In the genomic region with DNA sequence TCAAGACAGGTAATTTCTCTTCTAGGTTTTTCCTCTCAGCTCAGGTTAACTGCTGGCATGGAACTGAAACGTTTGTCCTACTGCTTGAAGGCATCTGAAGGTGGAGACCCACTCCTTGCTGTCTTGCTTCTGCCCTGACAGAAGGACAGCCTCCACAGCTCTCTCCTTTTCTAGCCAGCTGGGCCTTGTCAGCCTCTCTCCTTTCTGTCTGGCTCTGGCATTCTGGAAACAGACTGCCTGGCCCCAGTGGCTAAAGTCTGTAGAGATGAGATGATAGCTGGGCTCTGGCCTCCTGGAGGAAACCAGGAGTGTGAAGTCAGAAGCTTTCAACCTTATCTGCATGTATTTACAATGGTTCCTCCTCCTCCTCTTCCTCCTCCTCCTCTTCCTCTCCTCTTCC, we compare ENCODE assay signal across 17 mouse cellular contexts. TPM values are rescaled to one million over a fixed set of nuclear protein-coding genes. Genes with fewer than 3 reads are reported as not detected.
DNase-seq lines count a peak whose midpoint lies in the region; ATAC-seq and TF ChIP-seq lines count a peak whose summit lies in the region.
"Had no signal": no experiment of that assay in that cellular context is flagged by ENCODE, and none has a peak within 500 bp of the region (broad histone marks: within the 10 kb centered on the region; RNA-seq: fewer than 3 reads in every experiment).

No protein-coding gene starts in this region.

- H3K4me1 ChIP-seq in heart, embryonic 10.5 days, result peaks cover 67% of the 10 kb centered on the region
- no peaks in the 10 kb centered on the region; the same call in 1 of the 2 replicates for H3K4me1 ChIP-seq in kidney, postnatal 0 days (replicated peaks; ENCODE audit: insufficient read depth, low read length)
- H3K4me1 ChIP-seq in heart, embryonic 15.5 days (replicated peaks), result peaks cover 52% of the 10 kb centered on the region
- peaks cover 10% of the 10 kb centered on the region for H3K4me1 ChIP-seq in lung, embryonic 16.5 days (replicated peaks; ENCODE audit: control insufficient read depth, insufficient read depth, low read length)
- no peaks in the 10 kb centered on the region for H3K4me1 ChIP-seq in forebrain, embryonic 16.5 days (replicated peaks; ENCODE audit: control insufficient read depth, insufficient read depth, low read length)
- H3K4me1 ChIP-seq: embryonic facial prominence, embryonic 15.5 days had no signal

- 14% methylated on average over 1 of the region's 1 CpGs for WGBS in heart, embryonic 10.5 days
- WGBS in kidney, postnatal 0 days, result 4% methylated on average over 1 of the region's 1 CpGs
- WGBS in heart, embryonic 15.5 days, result 12% methylated on average over 1 of the region's 1 CpGs
- 32% methylated on average over 1 of the region's 1 CpGs for WGBS in lung, embryonic 16.5 days
- 75% methylated on average over 1 of the region's 1 CpGs for WGBS in forebrain, embryonic 16.5 days

- no peak overlapping the region for H3K4me2 ChIP-seq in kidney, postnatal 0 days (ENCODE audit: low read length)
- H3K4me2 ChIP-seq in heart, embryonic 15.5 days, result no peak overlapping the region
- H3K4me2 ChIP-seq in lung, embryonic 16.5 days (ENCODE audit: low read depth, low read length), result no peak overlapping the region
- H3K4me2 ChIP-seq in forebrain, embryonic 16.5 days (ENCODE audit: low read length), result no peak overlapping the region
- H3K4me2 ChIP-seq: embryonic facial prominence, embryonic 15.5 days; hindbrain, embryonic 14.5 days; limb, embryonic 15.5 days; stomach, embryonic 15.5 days had no signal

- H3K27me3 ChIP-seq in heart, embryonic 10.5 days (ENCODE audit: insufficient read depth, poor library complexity, severe bottlenecking), result no peaks in the 10 kb centered on the region
- no peaks in the 10 kb centered on the region for H3K27me3 ChIP-seq in kidney, postnatal 0 days (ENCODE audit: insufficient read depth, low read length)
- H3K27me3 ChIP-seq in heart, embryonic 15.5 days, result no peaks in the 10 kb centered on the region
- no peaks in the 10 kb centered on the region for H3K27me3 ChIP-seq in lung, embryonic 16.5 days (ENCODE audit: control insufficient read depth, insufficient read depth, low read depth, low read length)
- no peaks in the 10 kb centered on the region for H3K27me3 ChIP-seq in forebrain, embryonic 16.5 days (replicated peaks; ENCODE audit: control insufficient read depth, insufficient read depth, low read length)
- H3K27me3 ChIP-seq: embryonic facial prominence, embryonic 15.5 days; limb, embryonic 15.5 days; stomach, embryonic 15.5 days had no signal

- no peaks in the 10 kb centered on the region for H3K9me3 ChIP-seq in heart, embryonic 10.5 days
- no peaks in the 10 kb centered on the region for H3K9me3 ChIP-seq in kidney, postnatal 0 days (replicated peaks; ENCODE audit: low read length)
- no peaks in the 10 kb centered on the region for H3K9me3 ChIP-seq in heart, embryonic 15.5 days (replicated peaks)
- no peaks in the 10 kb centered on the region for H3K9me3 ChIP-seq in lung, embryonic 16.5 days (ENCODE audit: control insufficient read depth, low read length)
- H3K9me3 ChIP-seq in forebrain, embryonic 16.5 days (ENCODE audit: control insufficient read depth, low read length), result no peaks in the 10 kb centered on the region
- H3K9me3 ChIP-seq: embryonic facial prominence, embryonic 15.5 days; limb, embryonic 15.5 days; stomach, embryonic 15.5 days had no signal

- no peak overlapping the region for H3K9ac ChIP-seq in kidney, postnatal 0 days (ENCODE audit: low read depth, low read length)
- H3K9ac ChIP-seq in heart, embryonic 15.5 days, result no peak overlapping the region
- no peak overlapping the region for H3K9ac ChIP-seq in lung, embryonic 16.5 days (ENCODE audit: low read length)
- no peak overlapping the region for H3K9ac ChIP-seq in forebrain, embryonic 16.5 days (replicated peaks; ENCODE audit: low read depth, low read length)
- H3K9ac ChIP-seq: embryonic facial prominence, embryonic 15.5 days; hindbrain, embryonic 14.5 days; limb, embryonic 15.5 days; stomach, embryonic 15.5 days had no signal

- H3K27ac ChIP-seq in heart, embryonic 10.5 days, result peak overlapping the region; percentile 81
- peak overlapping the region; percentile 60 for H3K27ac ChIP-seq in kidney, postnatal 0 days
- peak overlapping the region; percentile 35 for H3K27ac ChIP-seq in heart, embryonic 15.5 days
- H3K27ac ChIP-seq in lung, embryonic 16.5 days (ENCODE audit: low read length), result peak overlapping the region; percentile 73
- H3K27ac ChIP-seq in forebrain, embryonic 16.5 days (ENCODE audit: low read length), result no peak overlapping the region
- H3K27ac ChIP-seq: embryonic facial prominence, embryonic 15.5 days; hindbrain, embryonic 14.5 days; limb, embryonic 15.5 days; stomach, embryonic 15.5 days had no signal

- ATAC-seq in kidney, postnatal 0 days (replicated peaks; ENCODE audit: low FRiP score, low read depth), result no peak
- ATAC-seq in heart, embryonic 15.5 days (replicated peaks; ENCODE audit: insufficient number of reproducible peaks, insufficient read depth, low FRiP score, low read depth), result no peak
- ATAC-seq in lung, embryonic 16.5 days (ENCODE audit: low read depth), result peak; percentile 86
- ATAC-seq in forebrain, embryonic 16.5 days, result no peak
- ATAC-seq: forebrain, embryonic 14.5 days had no signal

- intact Hi-C loops in heart, postnatal 36 days (cut with DNase I), result no loop called here

- peaks cover 5% of the 10 kb centered on the region for H3K36me3 ChIP-seq in heart, embryonic 10.5 days
- H3K36me3 ChIP-seq in kidney, postnatal 0 days (ENCODE audit: insufficient read depth, low read length), result no peaks in the 10 kb centered on the region
- H3K36me3 ChIP-seq in heart, embryonic 15.5 days, result no peaks in the 10 kb centered on the region
- no peaks in the 10 kb centered on the region for H3K36me3 ChIP-seq in lung, embryonic 16.5 days (ENCODE audit: control insufficient read depth, insufficient read depth, low read length)
- H3K36me3 ChIP-seq in forebrain, embryonic 16.5 days (ENCODE audit: control insufficient read depth, insufficient read depth), result no peaks in the 10 kb centered on the region
- H3K36me3 ChIP-seq: embryonic facial prominence, embryonic 15.5 days; limb, embryonic 15.5 days; stomach, embryonic 15.5 days had no signal

- DNase-seq in heart, embryonic 10.5 days (ENCODE audit: low spot score), result no peak
- no peak for DNase-seq in heart, postnatal 36 days
- DNase-seq in kidney, postnatal 0 days (ENCODE audit: low spot score), result peak; percentile 65
- DNase-seq in kidney, adult 18-20 months, result no peak
- DNase-seq in gastrocnemius, postnatal 10 days, result no peak
- DNase-seq: cerebellum, adult 11-12 months; gastrocnemius, postnatal 14 days; retina, postnatal 1 day; thymus, postnatal 36 days had no signal

- H3K4me3 ChIP-seq in heart, embryonic 10.5 days, result 0 out of 2 replicates have a peak overlapping the region, but pooled peaks have one; percentile 27
- H3K4me3 ChIP-seq in kidney, postnatal 0 days (replicated peaks; ENCODE audit: low read depth, low read length), result no peak overlapping the region
- no peak overlapping the region for H3K4me3 ChIP-seq in heart, embryonic 15.5 days
- no peak overlapping the region for H3K4me3 ChIP-seq in lung, embryonic 16.5 days (ENCODE audit: low read length)
- no peak overlapping the region for H3K4me3 ChIP-seq in forebrain, embryonic 16.5 days (replicated peaks; ENCODE audit: low read length)
- H3K4me3 ChIP-seq: embryonic facial prominence, embryonic 15.5 days; limb, embryonic 15.5 days; stomach, embryonic 15.5 days had no signal

- TF ChIP-seq CTCF in kidney, postnatal 0 days (IDR thresholded peaks at IDR 0.05; ENCODE audit: low read depth), result no peak

RNA-seq across cellular contexts. Expression of a gene that starts 17.8 kb away (rescaled TPM):
- 268 and 288 TPM in 2 replicates for polyA plus RNA-seq in heart, embryonic 10.5 days (2016; fragmentation: Nextera tagmentation; extraction: Ambion mirVana)
- total RNA-seq in heart, postnatal 36 days (2021), result 100 to 1,000 TPM; 225 to 237 TPM
- 299 and 305 TPM in 2 replicates for polyA plus RNA-seq in kidney, postnatal 0 days (2015; fragmentation: Nextera tagmentation; extraction: Ambion mirVana)
- polyA plus RNA-seq in heart, embryonic 15.5 days (2015; fragmentation: Nextera tagmentation; extraction: Ambion mirVana), result 258 and 293 TPM in 2 replicates
- polyA plus RNA-seq in lung, embryonic 16.5 days (2015; fragmentation: Nextera tagmentation; extraction: Ambion mirVana), result 455 and 472 TPM in 2 replicates
- total RNA-seq in gastrocnemius, postnatal 10 days (2021), result 100 to 1,000 TPM; 248 to 260 TPM
- polyA plus RNA-seq in forebrain, embryonic 16.5 days (2015; fragmentation: Nextera tagmentation; extraction: Ambion mirVana), result 345 and 364 TPM in 2 replicates

RNA-seq across cellular contexts. Expression of a gene that starts 20.5 kb away (rescaled TPM):
- 117 and 179 TPM in 2 replicates for polyA plus RNA-seq in heart, embryonic 10.5 days (2016; fragmentation: Nextera tagmentation; extraction: Ambion mirVana)
- total RNA-seq in heart, postnatal 36 days (2021), result 10 to 100 TPM; 35.7 to 37.9 TPM
- 38.6 and 39.2 TPM in 2 replicates for polyA plus RNA-seq in kidney, postnatal 0 days (2015; fragmentation: Nextera tagmentation; extraction: Ambion mirVana)
- 90.2 and 98.2 TPM in 2 replicates for polyA plus RNA-seq in heart, embryonic 15.5 days (2015; fragmentation: Nextera tagmentation; extraction: Ambion mirVana)
- polyA plus RNA-seq in lung, embryonic 16.5 days (2015; fragmentation: Nextera tagmentation; extraction: Ambion mirVana), result 10.8 and 14.1 TPM in 2 replicates
- total RNA-seq in gastrocnemius, postnatal 10 days (2021), result 1 to 10 TPM; 2.4 to 4.0 TPM
- 3.2 and 3.4 TPM in 2 replicates for polyA plus RNA-seq in forebrain, embryonic 16.5 days (2015; fragmentation: Nextera tagmentation; extraction: Ambion mirVana)
